22 mouse cellular contexts compared by ENCODE assay signal in the genomic region with DNA sequence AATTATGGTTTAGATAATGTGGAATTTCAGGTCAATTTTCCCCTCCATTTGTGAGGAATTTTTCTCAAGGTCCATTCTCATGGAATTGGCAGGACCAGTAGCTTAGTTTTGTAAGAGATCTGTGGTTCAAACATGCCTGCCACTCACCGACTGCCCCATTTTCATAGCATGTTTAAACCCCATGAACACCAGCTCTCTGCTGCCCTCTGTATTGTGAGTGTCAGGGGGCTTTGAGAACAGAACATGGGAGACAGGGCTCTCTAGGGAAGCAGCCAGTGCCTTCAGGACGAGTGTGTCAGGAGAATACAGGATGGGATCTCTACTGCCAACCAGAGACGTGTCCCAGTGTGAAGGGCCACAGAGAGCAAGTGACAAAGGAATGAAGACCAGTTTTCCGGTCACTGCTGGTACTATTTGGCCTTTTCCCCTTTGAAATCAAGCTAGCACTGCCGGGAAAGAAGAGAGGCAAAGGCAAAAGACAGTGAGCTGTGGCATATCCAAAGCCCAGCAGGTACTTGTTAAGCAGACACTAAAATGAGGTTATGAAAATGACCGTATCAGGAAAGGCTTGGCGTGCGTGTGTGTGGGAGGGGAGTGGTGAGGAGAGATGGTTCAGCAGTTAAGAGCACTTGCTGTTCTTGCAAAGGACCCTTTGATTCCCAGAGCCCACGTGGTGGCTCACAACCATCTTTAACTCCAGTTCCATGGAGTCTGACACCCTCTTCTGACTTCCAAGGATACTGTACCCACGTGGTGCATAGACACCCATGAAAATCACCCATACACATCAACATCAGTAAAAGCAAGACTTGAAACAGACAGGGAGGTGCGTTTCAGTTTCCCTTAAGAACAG. TPM values are rescaled to one million over a fixed set of nuclear protein-coding genes. Genes with fewer than 3 reads are reported as not detected.
A peak's percentile ranks its signal among the peaks of the same experiment; 100 is the strongest.
DNase-seq lines count a peak whose midpoint lies in the region; ATAC-seq and TF ChIP-seq lines count a peak whose summit lies in the region.
"Had no signal": no experiment of that assay in that cellular context is flagged by ENCODE, and none has a peak within 500 bp of the region (broad histone marks: within the 10 kb centered on the region; RNA-seq: fewer than 3 reads in every experiment).

No protein-coding gene starts in this region.

- no peaks in the 10 kb centered on the region for H3K4me1 ChIP-seq in limb, embryonic 15.5 days
- H3K4me1 ChIP-seq in limb, embryonic 10.5 days, result no peaks in the 10 kb centered on the region
- H3K4me1 ChIP-seq in stomach, postnatal 0 days (replicated peaks; ENCODE audit: control insufficient read depth, insufficient read depth), result no peaks in the 10 kb centered on the region
- no peaks in the 10 kb centered on the region for H3K4me1 ChIP-seq in heart, embryonic 12.5 days (replicated peaks)
- H3K4me1 ChIP-seq: forebrain, embryonic 12.5 days; heart, embryonic 13.5 days; limb, embryonic 13.5 days; neural tube, embryonic 15.5 days; stomach, embryonic 15.5 days had no signal

- peak overlapping the region; percentile 2; the same call in 1 of the 2 replicates for H3K27ac ChIP-seq in limb, embryonic 15.5 days
- H3K27ac ChIP-seq in limb, embryonic 10.5 days, result no peak overlapping the region
- no peak overlapping the region for H3K27ac ChIP-seq in stomach, postnatal 0 days (replicated peaks)
- H3K27ac ChIP-seq in heart, embryonic 12.5 days (ENCODE audit: poor library complexity, severe bottlenecking), result no peak overlapping the region
- H3K27ac ChIP-seq: forebrain, embryonic 12.5 days; heart, embryonic 13.5 days; limb, embryonic 13.5 days; neural tube, embryonic 15.5 days; stomach, embryonic 15.5 days had no signal

- H3K4me3 ChIP-seq in limb, embryonic 15.5 days, result no peak overlapping the region
- H3K4me3 ChIP-seq in limb, embryonic 10.5 days, result no peak overlapping the region
- H3K4me3 ChIP-seq in stomach, postnatal 0 days (ENCODE audit: low read depth, low read length), result no peak overlapping the region
- no peak overlapping the region for H3K4me3 ChIP-seq in heart, embryonic 12.5 days
- H3K4me3 ChIP-seq: forebrain, embryonic 12.5 days; heart, embryonic 13.5 days; limb, embryonic 13.5 days; myocyte; neural tube, embryonic 15.5 days; stomach, embryonic 15.5 days had no signal

- TF ChIP-seq EP300 in stomach, postnatal 0 days (optimal IDR thresholded peaks at IDR 0.05), result no peak

- H3K27me3 ChIP-seq in limb, embryonic 15.5 days, result no peaks in the 10 kb centered on the region
- no peaks in the 10 kb centered on the region for H3K27me3 ChIP-seq in limb, embryonic 10.5 days (ENCODE audit: low read depth, poor library complexity, severe bottlenecking)
- no peaks in the 10 kb centered on the region for H3K27me3 ChIP-seq in stomach, postnatal 0 days (ENCODE audit: control insufficient read depth, insufficient read depth, low read length)
- no peaks in the 10 kb centered on the region for H3K27me3 ChIP-seq in heart, embryonic 12.5 days (replicated peaks)
- H3K27me3 ChIP-seq: forebrain, embryonic 12.5 days; heart, embryonic 13.5 days; limb, embryonic 13.5 days; neural tube, embryonic 15.5 days; stomach, embryonic 15.5 days had no signal

- 71% methylated on average over 11 of the region's 11 CpGs for WGBS in limb, embryonic 15.5 days
- WGBS in limb, embryonic 10.5 days, result 82% methylated on average over 11 of the region's 11 CpGs
- WGBS in stomach, postnatal 0 days, result 73% methylated on average over 11 of the region's 11 CpGs
- WGBS in heart, embryonic 12.5 days, result 71% methylated on average over 11 of the region's 11 CpGs

- no peak for ATAC-seq in CD4-positive, CD25-positive, alpha-beta regulatory T cell, adult 4 months
- no peak for ATAC-seq in limb, embryonic 15.5 days (ENCODE audit: insufficient number of reproducible peaks, low FRiP score, low TSS enrichment, low read depth)
- no peak for ATAC-seq in stomach, postnatal 0 days (ENCODE audit: low FRiP score, low TSS enrichment)
- ATAC-seq in heart, embryonic 12.5 days (ENCODE audit: insufficient number of reproducible peaks, low FRiP score), result no peak

- peak; percentile 39 for DNase-seq in CD4-positive, CD25-positive, alpha-beta regulatory T cell, adult 2 months (ENCODE audit: low read depth, low spot score)
- DNase-seq in limb, embryonic 10.5 days (ENCODE audit: low spot score), result no peak
- peak; percentile 38 for DNase-seq in thymus, postnatal 4 days
- DNase-seq in thymus, postnatal 36 days, result no peak
- DNase-seq in stomach, postnatal 0 days (ENCODE audit: low spot score), result no peak
- DNase-seq: adrenal gland, postnatal 36 days; cerebellum, adult 9-11 months; heart, postnatal 4 days; kidney, postnatal 14 days; lung, postnatal 4 days; midbrain, embryonic 14.5 days; retina, postnatal 1 day; right cerebral cortex, postnatal 4 days had no signal

- no peak overlapping the region for H3K4me2 ChIP-seq in limb, embryonic 15.5 days
- no peak overlapping the region for H3K4me2 ChIP-seq in stomach, postnatal 0 days (replicated peaks; ENCODE audit: low read depth)
- H3K4me2 ChIP-seq in heart, embryonic 12.5 days, result no peak overlapping the region
- H3K4me2 ChIP-seq: forebrain, embryonic 12.5 days; heart, embryonic 13.5 days; limb, embryonic 13.5 days; neural tube, embryonic 15.5 days; stomach, embryonic 15.5 days had no signal

- H3K9ac ChIP-seq in limb, embryonic 15.5 days, result no peak overlapping the region
- no peak overlapping the region for H3K9ac ChIP-seq in stomach, postnatal 0 days (ENCODE audit: low read length)
- H3K9ac ChIP-seq in heart, embryonic 12.5 days, result no peak overlapping the region
- H3K9ac ChIP-seq: forebrain, embryonic 12.5 days; heart, embryonic 13.5 days; limb, embryonic 13.5 days; neural tube, embryonic 15.5 days; stomach, embryonic 15.5 days had no signal

- TF ChIP-seq CTCF in stomach, postnatal 0 days (IDR thresholded peaks at IDR 0.05; ENCODE audit: low read depth), result peak; percentile 24; the same call in 1 of the 2 replicates

- peaks cover 40% of the 10 kb centered on the region for H3K36me3 ChIP-seq in limb, embryonic 15.5 days
- H3K36me3 ChIP-seq in limb, embryonic 10.5 days, result peaks cover 43% of the 10 kb centered on the region
- H3K36me3 ChIP-seq in stomach, postnatal 0 days (ENCODE audit: control insufficient read depth, insufficient read depth, low read length), result peaks cover 6% of the 10 kb centered on the region; the same call in 1 of the 2 replicates
- H3K36me3 ChIP-seq in heart, embryonic 12.5 days, result peaks cover 42% of the 10 kb centered on the region

- H3K9me3 ChIP-seq in limb, embryonic 15.5 days, result no peaks in the 10 kb centered on the region
- no peaks in the 10 kb centered on the region for H3K9me3 ChIP-seq in limb, embryonic 10.5 days (replicated peaks)
- H3K9me3 ChIP-seq in stomach, postnatal 0 days (ENCODE audit: control insufficient read depth, low read length), result no peaks in the 10 kb centered on the region
- no peaks in the 10 kb centered on the region for H3K9me3 ChIP-seq in heart, embryonic 12.5 days (replicated peaks)
- H3K9me3 ChIP-seq: forebrain, embryonic 12.5 days; heart, embryonic 13.5 days; limb, embryonic 13.5 days; neural tube, embryonic 15.5 days; stomach, embryonic 15.5 days had no signal

RNA-seq across cellular contexts. Expression of a gene that starts 22.3 kb away (rescaled TPM):
- polyA plus RNA-seq in CD4-positive, CD25-positive, alpha-beta regulatory T cell, adult 4 months (2017; shearing (Covaris generic)), result 1 to 10 TPM; 2.7 to 5.4 TPM
- 31.9 and 36.9 TPM in 2 replicates for polyA plus RNA-seq in limb, embryonic 15.5 days (2015; fragmentation: Nextera tagmentation; extraction: Ambion mirVana)
- polyA plus RNA-seq in limb, embryonic 10.5 days (2016; fragmentation: Nextera tagmentation; extraction: Ambion mirVana), result 31.3 and 40.2 TPM in 2 replicates
- 16.4 and 16.8 TPM in 2 replicates for polyA plus RNA-seq in stomach, postnatal 0 days (2015; fragmentation: Nextera tagmentation; extraction: Ambion mirVana)
- 34.4 and 38.7 TPM in 2 replicates for polyA plus RNA-seq in heart, embryonic 12.5 days (2016; fragmentation: Nextera tagmentation; extraction: Ambion mirVana)

RNA-seq across cellular contexts. Expression of a gene that starts 28.7 kb away (rescaled TPM):
- 1,000 to 10,000 TPM; 1,323 to 1,460 TPM for polyA plus RNA-seq in CD4-positive, CD25-positive, alpha-beta regulatory T cell, adult 4 months (2017; shearing (Covaris generic))
- polyA plus RNA-seq in limb, embryonic 15.5 days (2015; fragmentation: Nextera tagmentation; extraction: Ambion mirVana), result 50.5 and 56.2 TPM in 2 replicates
- 2.4 and 2.5 TPM in 2 replicates for polyA plus RNA-seq in limb, embryonic 10.5 days (2016; fragmentation: Nextera tagmentation; extraction: Ambion mirVana)
- 12.5 and 14.2 TPM in 2 replicates for polyA plus RNA-seq in stomach, postnatal 0 days (2015; fragmentation: Nextera tagmentation; extraction: Ambion mirVana)
- polyA plus RNA-seq in heart, embryonic 12.5 days (2016; fragmentation: Nextera tagmentation; extraction: Ambion mirVana), result 6.0 and 8.5 TPM in 2 replicates

RNA-seq across cellular contexts. Expression of a gene that starts 46.1 kb away (rescaled TPM):
- 10 to 100 TPM; 56.3 to 58.8 TPM for polyA plus RNA-seq in CD4-positive, CD25-positive, alpha-beta regulatory T cell, adult 4 months (2017; shearing (Covaris generic))
- 17.4 and 18.3 TPM in 2 replicates for polyA plus RNA-seq in limb, embryonic 15.5 days (2015; fragmentation: Nextera tagmentation; extraction: Ambion mirVana)
- polyA plus RNA-seq in limb, embryonic 10.5 days (2016; fragmentation: Nextera tagmentation; extraction: Ambion mirVana), result 33.3 and 42.1 TPM in 2 replicates
- polyA plus RNA-seq in stomach, postnatal 0 days (2015; fragmentation: Nextera tagmentation; extraction: Ambion mirVana), result 11.1 and 11.2 TPM in 2 replicates
- 17.3 and 18.6 TPM in 2 replicates for polyA plus RNA-seq in heart, embryonic 12.5 days (2016; fragmentation: Nextera tagmentation; extraction: Ambion mirVana)

Comparison
In these comparisons a context has a peak if more than half of its experiments do, and no peak if none do; other contexts are left out.
1. DNase-seq: peak in CD4-positive, CD25-positive, alpha-beta regulatory T cell, adult 2 months (single experiment) and thymus, postnatal 4 days (single experiment); none in limb, embryonic 10.5 days (single experiment), thymus, postnatal 36 days (0 of 2) and stomach, postnatal 0 days (single experiment).
2. RNA of a gene that starts 28.7 kb away (polyA plus RNA-seq): 1,323 to 1,460 TPM in CD4-positive, CD25-positive, alpha-beta regulatory T cell, adult 4 months; 50.5 to 56.2 TPM in limb, embryonic 15.5 days, 12.5 to 14.2 TPM in stomach, postnatal 0 days, 6.0 to 8.5 TPM in heart, embryonic 12.5 days and 2.4 to 2.5 TPM in limb, embryonic 10.5 days; every median in the first group is over 10 times any median in the second.